Mouse (Mus musculus) CH12F3 (cell line): Measurements from ENCODE around the gene Hoxc6.

Source experiments
- in situ Hi-C: fragments of 300-500 bp; cut with MboI; formaldehyde crosslinking; loops from 2 replicates; pipeline ENCODE4 v1.14.3; 2020; ENCODE audit warnings: low sequenced_read_pairs

Gene Hoxc6

DNA sequence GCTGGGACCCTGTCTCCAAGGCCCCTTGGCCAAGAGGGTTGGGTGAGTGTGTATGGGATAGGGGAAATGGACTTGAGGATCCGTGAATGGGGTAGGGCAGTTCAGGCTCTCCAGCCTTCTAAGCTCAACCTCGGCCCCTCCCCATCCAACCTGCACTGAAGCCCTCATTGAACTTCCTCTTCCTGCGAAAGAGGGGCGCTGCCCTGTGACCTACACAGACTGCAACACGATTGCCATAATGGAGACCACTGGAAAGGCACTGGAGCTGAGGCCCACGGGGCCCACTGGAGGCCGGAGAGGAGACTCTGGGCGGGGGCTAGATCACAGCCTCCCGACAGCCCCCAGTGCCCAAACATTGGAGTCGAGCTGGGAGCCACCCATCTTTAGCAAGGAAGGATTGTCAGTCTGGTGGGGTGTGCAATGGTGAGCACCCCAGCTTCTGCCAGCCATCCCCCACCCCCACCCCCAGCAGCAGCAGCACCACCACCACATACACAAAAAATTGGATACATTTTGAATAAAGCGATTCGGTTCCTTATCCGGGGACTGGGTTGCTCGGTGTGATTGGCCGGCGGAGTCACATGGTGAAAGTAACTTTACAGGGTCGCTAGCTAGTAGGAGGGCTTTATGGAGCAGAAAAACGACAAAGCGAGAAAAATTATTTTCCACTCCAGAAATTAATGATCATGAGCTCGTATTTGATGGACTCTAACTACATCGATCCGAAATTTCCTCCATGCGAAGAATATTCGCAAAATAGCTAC is 36.2 kb downstream of the Hoxc6 start:
- in situ Hi-C loops = no loop called here

DNA sequence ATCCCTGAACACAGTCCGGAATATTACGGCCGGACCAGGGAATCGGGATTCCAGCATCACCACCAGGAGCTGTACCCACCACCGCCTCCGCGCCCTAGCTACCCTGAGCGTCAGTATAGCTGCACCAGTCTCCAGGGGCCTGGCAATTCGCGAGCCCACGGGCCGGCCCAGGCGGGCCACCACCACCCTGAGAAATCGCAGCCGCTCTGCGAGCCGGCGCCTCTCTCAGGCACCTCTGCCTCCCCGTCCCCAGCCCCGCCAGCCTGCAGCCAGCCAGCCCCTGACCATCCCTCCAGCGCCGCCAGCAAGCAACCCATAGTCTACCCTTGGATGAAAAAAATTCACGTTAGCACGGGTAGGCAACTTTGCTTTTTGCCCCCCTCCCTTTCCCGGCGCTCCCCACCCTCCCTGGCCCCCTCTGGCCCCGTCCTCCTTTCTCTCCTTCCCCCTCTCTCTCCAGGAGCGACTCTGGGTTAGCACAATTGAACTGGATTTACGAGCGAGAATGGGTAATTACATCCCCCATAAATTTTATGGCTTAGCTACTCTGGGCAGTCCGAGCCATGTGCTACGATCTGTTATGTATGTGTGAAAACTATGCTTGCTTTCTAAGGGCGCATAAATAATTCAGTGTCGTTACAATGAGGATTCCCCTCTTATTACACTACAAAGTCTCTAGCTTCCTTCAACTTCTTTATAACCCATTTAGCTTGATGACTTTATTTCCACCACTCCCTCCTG is 36.9 kb downstream of the Hoxc6 start:
- in situ Hi-C loops = no loop called here

DNA sequence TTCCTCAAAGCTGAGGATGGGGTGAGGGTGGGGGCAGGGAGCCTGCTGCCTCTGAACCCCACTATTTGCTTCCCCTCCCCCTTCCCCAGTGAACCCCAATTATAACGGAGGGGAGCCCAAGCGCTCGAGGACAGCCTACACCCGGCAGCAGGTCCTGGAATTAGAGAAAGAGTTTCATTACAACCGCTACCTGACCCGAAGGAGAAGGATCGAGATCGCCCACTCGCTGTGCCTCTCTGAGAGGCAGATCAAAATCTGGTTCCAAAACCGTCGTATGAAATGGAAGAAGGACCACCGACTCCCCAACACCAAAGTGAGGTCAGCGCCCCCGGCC is 37.5 kb downstream of the Hoxc6 start:
- in situ Hi-C loops = no loop called here

DNA sequence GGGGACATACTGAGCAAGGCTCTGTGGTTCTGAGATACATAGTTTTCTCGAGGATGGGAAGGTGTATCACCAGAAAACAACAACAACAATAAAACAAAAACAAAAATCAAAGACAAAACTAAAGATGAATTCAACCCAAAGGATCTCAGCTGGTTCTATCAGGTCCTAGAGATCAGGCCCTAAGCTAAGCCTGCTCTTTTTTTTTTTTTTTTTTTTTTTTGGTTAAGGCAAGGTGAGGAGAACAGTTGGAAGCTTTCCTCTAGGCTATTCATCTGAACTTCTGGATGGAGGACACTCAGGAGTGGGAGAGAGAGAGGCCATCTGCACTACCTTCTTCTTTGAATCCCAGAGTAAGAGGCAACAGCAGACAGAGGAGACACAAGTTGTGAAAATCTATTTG is 39.5 kb downstream of the Hoxc6 start:
- in situ Hi-C loops = no loop called here

DNA sequence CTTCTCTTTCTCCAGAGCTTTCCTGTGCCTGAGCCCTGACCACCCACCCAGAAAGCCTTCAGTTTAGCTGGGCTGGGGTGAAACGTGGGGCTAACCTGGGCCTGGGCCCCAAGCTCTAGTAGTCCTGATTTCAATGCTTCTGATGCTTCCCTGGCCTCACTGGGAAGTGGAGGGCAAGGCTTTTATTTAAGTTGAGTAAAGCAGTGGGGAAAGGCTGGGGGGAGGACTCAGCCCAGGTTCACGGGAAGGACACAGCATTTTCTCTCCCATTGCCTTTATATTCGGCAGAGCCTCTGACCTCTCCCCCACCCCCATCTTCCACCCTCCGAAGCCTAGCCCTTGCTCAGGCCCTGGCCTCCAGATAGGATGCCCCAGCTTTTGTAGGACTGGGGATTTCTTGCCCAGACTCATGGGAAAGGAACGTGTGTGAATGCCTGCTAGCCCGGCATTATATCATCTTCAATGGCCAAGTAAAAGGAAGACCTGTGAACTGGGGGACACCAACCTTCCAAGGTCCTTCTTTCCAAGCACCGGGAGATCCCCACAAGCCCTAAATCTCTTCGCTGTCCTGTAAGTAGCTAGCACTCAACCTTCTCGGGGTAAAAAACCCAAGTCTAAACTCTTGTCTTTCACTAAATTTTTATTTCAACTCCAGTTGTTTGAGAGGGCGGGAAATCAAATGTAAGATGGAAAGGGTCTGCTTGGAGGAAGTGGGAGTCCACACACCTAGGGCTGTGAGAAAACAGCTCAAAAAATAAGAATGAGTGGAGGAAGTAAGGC is 40.8 kb downstream of the Hoxc6 start:
- in situ Hi-C loops = no loop called here

DNA sequence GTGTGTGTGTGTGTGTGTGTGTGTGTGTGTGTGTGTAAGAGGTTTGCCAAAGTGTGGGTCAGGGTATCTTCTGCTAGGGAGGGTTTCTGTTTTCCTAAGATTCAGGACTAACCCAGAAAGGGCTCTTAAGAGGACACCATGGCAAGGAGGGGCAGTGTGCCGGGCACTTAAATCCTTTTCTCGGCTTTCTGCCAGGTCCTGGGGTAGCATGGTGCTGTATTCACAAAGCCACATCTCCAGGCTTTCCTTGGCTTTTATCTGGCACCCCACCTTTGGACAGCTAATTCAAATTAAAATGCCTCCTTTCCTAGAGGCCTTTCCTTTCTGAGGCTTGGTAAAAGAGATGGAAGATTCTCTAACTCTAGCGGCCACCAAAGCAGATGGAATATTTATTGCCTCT is 41.6 kb downstream of the Hoxc6 start:
- in situ Hi-C loops = no loop called here

DNA sequence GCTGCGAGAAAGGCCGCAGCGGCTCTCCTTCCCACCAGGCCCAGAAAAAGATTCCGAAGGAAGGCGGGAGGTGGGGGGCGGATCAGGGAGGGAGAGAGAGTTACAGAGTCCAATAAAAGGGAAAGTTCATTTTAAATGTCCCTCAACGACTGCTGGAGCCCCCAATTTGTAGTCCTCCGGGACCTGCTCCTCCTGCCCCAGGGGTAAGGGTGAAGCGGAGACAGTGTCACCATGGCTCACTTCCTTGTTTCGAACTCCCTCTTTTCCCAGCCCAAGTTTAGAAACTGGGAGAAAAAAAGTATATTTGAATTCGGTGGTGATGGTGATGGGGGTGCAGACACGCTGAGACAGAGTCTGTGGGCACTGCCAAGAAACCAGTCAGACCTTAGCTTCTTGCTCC is 42.5 kb downstream of the Hoxc6 start:
- in situ Hi-C loops = no loop called here

DNA sequence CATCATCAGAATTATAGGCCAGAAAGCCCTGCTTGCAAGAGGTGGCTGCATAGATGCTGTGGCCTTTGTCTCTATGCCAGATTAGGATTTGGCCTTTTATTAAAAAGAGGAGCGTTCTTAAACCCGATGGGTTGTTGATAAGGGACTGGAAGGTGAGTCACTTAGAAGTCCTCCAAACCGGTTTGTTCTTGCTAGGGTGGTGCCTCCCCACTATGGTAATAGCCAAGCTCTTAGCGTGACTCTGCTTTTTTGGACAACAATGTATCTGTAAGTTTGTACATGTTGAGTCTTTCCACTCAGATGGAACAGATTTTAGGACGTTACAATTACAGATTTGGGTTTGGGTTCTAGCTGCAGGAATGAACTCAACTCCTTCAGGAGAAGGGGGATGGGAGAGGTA is 43.6 kb downstream of the Hoxc6 start:
- in situ Hi-C loops = no loop called here

DNA sequence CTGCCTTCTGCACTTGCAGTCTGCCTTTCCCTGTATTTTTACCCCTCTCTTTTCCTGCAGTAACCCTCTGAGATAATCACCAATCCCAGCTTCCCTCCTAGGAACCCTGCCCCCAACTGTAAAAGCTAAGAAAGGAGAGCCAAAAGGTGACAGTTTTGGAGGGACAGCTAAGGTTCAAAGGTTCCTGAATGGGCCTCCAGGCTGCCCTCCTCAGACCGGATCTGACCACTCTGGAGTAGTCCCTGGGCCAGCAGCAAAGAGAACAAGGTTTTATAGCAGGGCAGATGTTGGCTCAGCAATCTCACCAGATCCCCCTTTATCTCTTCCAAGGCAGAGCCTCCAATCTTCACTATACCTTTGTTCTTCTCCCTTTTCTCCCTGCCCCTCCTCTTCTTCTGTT is 44.2 kb downstream of the Hoxc6 start:
- in situ Hi-C loops = no loop called here

DNA sequence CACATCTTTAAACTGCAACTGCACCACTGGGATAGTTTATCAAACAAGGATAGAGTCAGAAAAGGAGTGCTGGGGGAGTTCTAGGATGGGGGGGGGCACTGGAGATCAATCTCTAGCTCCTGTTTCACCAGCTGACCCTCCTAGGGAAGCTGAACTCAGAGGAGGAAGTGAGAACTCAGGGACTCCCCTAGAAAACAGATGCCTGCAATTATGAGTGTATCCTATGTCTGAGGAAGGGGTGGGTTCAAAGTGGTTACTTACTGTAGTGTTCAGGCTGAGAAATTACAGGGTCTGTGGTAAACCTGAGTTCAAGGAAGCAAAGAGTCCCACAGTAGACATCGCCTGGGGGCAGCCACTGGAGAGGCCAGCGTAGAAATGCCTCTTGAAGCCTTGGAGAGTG is 53.6 kb downstream of the Hoxc6 start:
- in situ Hi-C loops = no loop called here

DNA sequence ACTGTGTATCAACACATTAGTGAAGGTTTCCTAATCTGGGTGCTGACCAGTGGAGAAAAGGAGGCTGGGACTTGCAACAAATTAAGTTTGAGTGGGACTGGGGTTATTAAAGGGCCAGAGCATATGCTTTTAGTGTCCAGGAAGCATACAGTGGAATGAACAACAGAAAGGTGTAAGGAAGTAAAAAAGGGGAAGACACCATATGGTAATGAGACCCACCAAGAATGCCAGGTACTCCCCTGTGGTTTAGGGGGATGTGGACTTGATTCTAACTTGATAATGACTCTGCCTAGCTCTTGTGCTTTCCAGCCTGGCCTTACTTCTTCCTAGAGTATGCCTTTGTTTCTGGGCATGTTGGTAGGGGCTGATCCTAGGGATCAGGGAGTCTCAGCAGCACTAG is 55.2 kb downstream of the Hoxc6 start:
- in situ Hi-C loops = no loop called here

DNA sequence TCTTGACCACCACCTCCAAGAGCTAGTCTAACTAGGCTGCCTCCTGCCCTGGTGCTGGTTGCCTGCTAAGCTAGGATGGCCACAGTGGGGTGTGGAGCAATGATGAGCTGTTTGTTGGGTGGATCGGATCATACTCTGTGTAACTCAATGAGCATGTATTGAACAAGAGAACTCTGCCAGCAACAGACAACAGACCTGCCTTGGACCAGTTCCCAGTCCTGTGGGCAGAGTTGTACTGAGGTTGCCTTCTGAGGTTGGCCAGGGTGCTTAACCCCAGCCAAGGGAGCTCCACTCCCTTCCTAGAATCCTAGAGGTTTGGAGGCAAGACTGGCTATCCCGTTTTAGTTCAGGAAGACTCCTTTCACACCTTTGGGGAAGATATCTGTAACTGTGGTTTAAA is 58.3 kb downstream of the Hoxc6 start:
- in situ Hi-C loops = no loop called here

DNA sequence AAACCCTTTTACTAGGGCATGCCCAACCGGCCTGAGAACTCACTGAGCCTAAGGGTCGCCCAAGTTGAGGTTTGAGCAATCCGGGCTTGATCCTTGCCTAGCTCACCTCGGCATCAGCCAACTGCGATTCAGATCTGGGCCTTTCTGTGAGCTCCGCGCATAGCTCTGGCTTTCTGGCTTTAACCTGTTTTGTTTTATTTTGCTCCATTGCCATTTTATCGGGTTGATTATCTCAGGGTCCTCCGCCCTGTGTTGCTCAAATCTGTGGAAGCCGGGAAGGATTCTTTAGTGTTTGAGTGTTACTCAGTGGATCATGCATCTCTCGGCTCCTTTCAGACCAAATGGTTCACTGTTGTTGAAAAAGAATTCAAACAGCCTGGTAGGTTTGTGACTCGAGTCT is 60.7 kb downstream of the Hoxc6 start:
- in situ Hi-C loops = no loop called here

DNA sequence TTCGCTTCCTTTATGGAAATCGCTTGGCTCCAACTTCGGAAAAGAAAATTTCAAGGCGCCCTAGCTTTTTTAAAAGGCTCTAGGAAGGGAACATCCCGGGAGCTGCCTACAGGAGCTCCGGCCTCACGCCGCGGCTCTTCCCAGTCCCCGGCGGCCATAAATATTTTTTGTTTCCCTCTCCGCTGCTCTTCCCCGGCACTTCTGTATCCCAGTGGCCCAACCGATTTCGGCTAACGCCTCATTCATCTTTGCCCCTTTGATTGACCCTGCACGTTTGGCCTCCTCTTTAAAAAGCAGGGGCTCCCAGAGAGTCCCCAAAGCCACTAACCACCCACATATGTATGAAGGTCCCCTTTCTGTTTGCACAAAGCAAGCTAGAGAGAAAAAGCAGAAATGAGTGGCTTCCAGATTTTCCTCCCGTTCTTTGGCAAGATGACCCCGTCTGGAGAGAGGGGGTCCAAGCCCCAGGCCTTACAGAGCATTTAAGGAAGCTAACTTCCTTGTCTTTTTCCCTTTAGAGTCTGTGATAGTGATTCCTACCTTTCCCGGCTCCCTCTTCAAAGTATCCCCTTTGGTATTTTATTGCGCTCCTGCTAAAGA is 61.4 kb downstream of the Hoxc6 start:
- in situ Hi-C loops = no loop called here

DNA sequence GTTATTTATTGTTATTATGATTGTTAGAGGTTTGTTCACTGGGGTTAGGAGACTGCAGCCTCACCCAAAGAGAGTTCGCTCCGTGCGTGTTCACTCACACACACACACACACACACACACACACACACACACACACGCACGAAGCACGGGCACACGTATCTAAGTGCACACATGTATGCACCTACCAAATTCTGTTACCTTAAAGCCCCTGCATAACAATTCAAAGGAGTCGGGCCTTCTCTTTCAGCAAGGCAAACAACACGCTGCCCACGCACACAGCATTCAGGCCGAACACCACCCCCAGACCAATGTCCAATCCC is 61.9 kb downstream of the Hoxc6 start:
- in situ Hi-C loops = no loop called here

DNA sequence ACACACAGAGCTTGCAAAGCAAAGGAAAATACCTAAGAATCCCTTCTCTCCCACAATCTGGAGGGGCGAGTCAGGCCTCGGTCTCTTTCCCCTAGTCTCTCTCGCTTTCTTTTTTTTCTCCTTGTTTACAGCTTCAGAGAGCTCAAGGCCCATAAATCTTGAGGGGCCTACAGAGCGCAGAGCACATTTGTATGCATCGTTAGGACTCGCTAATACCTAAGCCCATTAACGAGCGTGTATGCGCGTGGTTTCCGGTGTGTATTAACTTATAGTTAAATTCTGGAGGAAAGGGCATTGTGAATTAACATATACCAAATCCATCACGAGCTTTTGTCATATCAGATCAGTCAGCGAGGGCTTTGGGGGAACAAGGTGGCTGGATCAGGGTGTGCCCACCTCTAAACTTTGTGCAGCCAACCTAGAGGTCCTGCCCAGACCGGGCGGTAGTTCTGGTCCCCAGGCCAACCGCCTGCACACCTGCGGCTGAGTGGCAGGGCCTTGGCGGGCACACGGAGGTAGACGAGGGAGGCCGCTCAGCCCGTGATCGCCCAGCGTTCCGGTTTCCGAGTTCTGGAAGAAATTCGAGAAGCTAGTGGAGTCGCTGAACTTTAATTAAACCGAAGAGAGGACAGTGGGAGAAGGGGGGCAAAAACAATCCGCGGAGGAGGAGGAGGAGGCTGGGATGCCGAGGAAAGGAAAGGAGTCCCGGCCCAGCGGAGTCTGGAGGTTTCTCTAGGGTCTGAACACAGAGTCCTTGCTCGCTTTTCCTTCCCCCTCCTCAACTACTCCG is 62.5 kb downstream of the Hoxc6 start:
- in situ Hi-C loops = no loop called here

DNA sequence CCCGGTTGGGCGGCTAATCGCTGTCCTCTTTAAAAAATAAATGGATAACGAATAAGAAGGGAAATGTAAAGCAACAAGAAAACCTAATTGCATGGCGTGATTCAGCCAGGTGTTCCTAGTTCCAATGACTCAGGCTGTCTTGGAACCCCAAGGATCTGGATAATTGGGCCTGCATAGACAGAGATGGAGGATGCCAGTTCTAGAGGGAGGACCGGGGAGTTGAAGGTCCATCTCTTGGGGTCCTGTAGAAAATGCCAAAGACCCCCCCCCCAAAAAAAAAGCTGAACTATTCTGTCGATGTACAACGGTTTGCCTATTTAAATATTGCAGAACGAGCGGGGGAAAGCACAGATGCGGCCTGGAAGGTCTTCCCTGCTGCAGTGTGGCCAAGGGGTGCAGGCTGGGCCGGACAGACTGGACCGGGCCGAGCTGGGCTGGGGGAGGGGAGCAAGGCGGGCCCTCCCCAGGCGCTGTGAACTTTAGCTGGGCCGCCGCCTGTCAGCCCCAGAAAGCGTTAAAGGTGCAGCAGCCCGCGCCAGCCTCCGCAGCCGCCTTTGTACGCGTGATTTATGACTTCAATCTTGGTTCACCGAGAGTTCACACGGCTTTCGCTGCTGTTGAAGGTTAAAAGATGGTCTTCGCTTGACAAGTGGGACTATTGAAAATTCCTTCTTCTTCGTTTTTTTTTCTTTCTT is 63.2 kb downstream of the Hoxc6 start:
- in situ Hi-C loops = no loop called here
